Mouse (Mus musculus) small intestine, adult 2 months (tissue): ENCODE measurements around the gene Ctnnd1. TPM values are rescaled to one million over a fixed set of nuclear protein-coding genes. Genes with fewer than 3 reads are reported as not detected.

ENCODE experiments used
- H3K27ac ChIP-seq: fragments of 200-500 bp; 2 replicates; pipeline ENCODE4 v1.5.1; 2012; ENCODE audit warnings: low read depth, low read length, control low read depth, inconsistent platforms; ENCODE audit not compliant: insufficient read depth
- H3K27me3 ChIP-seq: fragments of 200-500 bp; 2 replicates; pipeline ENCODE4 v1.6.1; 2012; ENCODE audit warnings: mild to moderate bottlenecking, moderate library complexity, low read length, inconsistent platforms; ENCODE audit not compliant: control insufficient read depth, insufficient read depth
- H3K36me3 ChIP-seq: fragments of 200-500 bp; 2 replicates; pipeline ENCODE4 v1.6.1; 2012; ENCODE audit warnings: mild to moderate bottlenecking, low read length, control low read depth, inconsistent platforms; ENCODE audit not compliant: control insufficient read depth, insufficient read depth
- H3K4me1 ChIP-seq: fragments of 200-500 bp; 2 replicates; pipeline ENCODE4 v1.6.1; 2012; ENCODE audit warnings: low read length, inconsistent platforms, mixed read lengths; ENCODE audit not compliant: control insufficient read depth, insufficient read depth, insufficient read length
- H3K4me3 ChIP-seq: fragments of 200-500 bp; 2 replicates; pipeline ENCODE4 v1.5.1; 2012; ENCODE audit warnings: low read depth, mild to moderate bottlenecking, control low read depth, inconsistent platforms, low read length, moderate library complexity
- CTCF ChIP-seq: fragments of 200-500 bp; IDR thresholded peaks from 2 replicates; pipeline ENCODE4 v1.5.1; 2012; ENCODE audit warnings: low read depth, mild to moderate bottlenecking, control low read depth, inconsistent platforms, low read length, moderate library complexity, mixed read lengths; ENCODE audit not compliant: insufficient replicate concordance, insufficient read length; ENCODE audit errors: extremely low read depth
- POLR2A ChIP-seq: fragments of 200-500 bp; IDR thresholded peaks from 2 replicates; pipeline ENCODE4 v1.6.1; 2012; ENCODE audit warnings: low read depth, mild to moderate bottlenecking, control low read depth, inconsistent platforms, low read length, moderate library complexity
- WGBS: fragments of 180-500 bp; shearing (Covaris S2); methylation state at CpG from one replicate; pipeline ENCODE4 v1.1.7; 2018; 5-methylcytosine and 5-hydroxymethylcytosine counted together
- polyA plus RNA-seq: library from polyadenylated mRNA; depleted of rRNA; stranded (reverse); fragments of >200 nt; gene quantifications from 2 replicates; pipeline ENCODE4 v1.2.3, GENCODE M21; 2012; rRNA removed

Gene Ctnnd1
- polyA plus RNA-seq, result 29.0 and 80.2 TPM in 2 replicates

DNA sequence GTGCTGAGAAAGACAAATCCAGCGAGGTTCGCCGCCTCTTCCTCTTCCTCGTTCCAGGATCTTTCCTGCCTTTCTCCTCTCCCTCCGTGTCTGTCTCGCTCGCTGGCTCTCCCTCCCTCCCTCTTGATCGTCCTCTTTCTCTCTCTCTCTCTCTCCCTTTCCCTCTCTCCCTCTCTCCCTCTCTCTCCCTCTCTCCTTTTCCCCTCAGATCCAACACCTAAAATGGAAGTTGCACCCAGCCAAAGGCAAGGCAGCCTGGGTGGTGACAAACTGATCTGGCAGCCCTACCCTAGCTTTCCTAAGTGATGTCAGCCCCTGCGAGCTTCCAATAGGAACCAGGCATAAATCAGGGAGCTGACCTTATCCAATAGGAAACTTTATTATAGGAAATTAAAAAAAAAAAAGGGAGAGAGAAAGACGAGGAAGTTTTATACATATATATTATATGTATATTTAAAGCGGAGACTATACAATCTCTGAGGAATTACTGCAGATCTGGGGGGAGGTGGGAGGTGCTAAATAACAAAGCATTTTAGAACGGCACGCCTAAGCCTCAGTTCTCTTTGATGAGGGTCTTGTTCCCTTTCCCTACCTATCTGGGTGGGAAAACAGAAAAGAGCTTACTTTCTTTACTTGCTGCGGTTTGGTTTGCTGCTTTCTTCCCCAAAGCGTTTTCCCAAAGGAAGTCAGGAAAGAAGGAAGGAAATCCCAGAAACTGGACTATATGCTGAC, at the start of gene Ctnnd1:
Gene Ctnnd1 (minus strand): TSS at position 302 of the 732 bp plus-strand sequence.
- 2% methylated on average over 15 of the region's 15 CpGs for WGBS
- H3K4me3 ChIP-seq, result peak within 1 kb of the TSS; percentile 93
- H3K27ac ChIP-seq, result peak within 1 kb of the TSS; percentile 100
- TF ChIP-seq CTCF, result no peak
- peak; percentile 86; the same call in 1 of the 2 replicates for TF ChIP-seq POLR2A
- no peaks in the 10 kb centered on the region for H3K27me3 ChIP-seq
- 0 out of 2 replicates have a peak, but pooled peaks cover 3% of the 10 kb centered on the region for H3K36me3 ChIP-seq
- peaks cover 8% of the 10 kb centered on the region for H3K4me1 ChIP-seq

DNA sequence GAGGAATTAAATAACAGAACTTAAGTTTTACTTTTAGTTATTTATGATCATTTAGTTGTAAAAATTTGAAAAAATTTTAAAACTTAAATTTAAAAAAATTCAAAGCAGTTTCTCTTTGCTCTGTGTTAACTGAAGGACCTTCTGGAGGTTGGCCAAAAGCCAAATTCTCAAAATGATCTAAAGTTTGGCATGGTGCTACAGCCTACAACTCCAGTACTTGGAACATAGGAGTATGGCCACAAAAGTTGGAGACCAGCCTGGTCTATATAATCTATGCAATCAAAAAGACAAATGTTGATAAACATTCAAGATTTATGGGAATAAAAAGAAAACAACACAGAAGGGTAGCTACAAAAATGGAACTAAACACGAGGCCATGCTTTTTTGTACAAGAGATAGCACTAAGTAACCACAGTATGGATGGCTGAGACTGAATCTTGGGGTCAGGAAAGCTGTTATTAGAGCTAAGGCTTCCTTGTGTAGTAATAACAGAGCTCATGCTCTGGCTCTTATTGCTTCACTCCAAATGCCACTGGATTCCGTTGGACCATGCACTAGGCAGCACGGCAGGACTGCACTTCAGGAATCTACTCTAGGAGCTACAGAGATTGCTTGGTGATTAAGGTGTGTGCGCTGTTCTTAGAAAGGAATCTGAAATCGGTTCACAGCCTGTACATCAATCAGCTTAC, 44.6 kb upstream of the Ctnnd1 start:
- no peak overlapping the region for H3K27ac ChIP-seq
- H3K4me3 ChIP-seq, result no peak overlapping the region
- 82% methylated on average over 5 of the region's 5 CpGs for WGBS
- no peaks in the 10 kb centered on the region for H3K4me1 ChIP-seq
- no peaks in the 10 kb centered on the region for H3K27me3 ChIP-seq
- peaks cover 58% of the 10 kb centered on the region for H3K36me3 ChIP-seq
- TF ChIP-seq CTCF (no peak), POLR2A (no peak)

DNA sequence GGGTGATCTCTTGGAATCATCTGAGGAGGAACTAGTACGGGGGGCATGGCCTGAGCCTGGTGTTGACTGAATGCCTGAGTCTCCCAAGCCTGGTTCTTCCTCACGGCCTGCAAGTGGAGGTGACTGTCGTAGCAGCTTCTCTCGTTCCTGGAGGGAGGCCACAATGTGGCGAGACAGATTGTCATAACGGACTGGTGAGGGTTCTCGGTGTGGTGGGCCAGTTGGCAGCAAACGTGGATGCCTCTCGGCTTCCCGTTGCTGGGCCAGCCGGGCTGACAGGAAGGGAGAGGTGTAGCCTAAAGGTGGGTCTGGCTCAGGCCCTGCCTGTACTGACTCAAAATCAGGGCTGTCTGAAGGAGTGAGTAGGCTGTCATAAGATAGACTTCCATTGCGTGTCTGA, 39.5 kb upstream of the Ctnnd1 start:
- H3K27me3 ChIP-seq, result no peaks in the 10 kb centered on the region
- peaks cover 72% of the 10 kb centered on the region for H3K36me3 ChIP-seq
- no peaks in the 10 kb centered on the region for H3K4me1 ChIP-seq
- TF ChIP-seq CTCF (no peak), POLR2A (no peak)
- no peak overlapping the region for H3K27ac ChIP-seq
- no peak overlapping the region for H3K4me3 ChIP-seq
- 89% methylated on average over 12 of the region's 12 CpGs for WGBS

- WGBS, result 79% methylated on average over 2 of the region's 2 CpGs
- TF ChIP-seq POLR2A (no peak), CTCF (no peak)
- Histone ChIP-seq H3K36me3 (peaks cover 61% of the 10 kb centered on the region), H3K4me3 (no peak overlapping the region), H3K27me3 (no peaks in the 10 kb centered on the region), H3K27ac (no peak overlapping the region), H3K4me1 (no peaks in the 10 kb centered on the region)
Measured at GRCm38 (mm10) chr2:84688080-84688844, 37.7 kb upstream of the Ctnnd1 start.

DNA sequence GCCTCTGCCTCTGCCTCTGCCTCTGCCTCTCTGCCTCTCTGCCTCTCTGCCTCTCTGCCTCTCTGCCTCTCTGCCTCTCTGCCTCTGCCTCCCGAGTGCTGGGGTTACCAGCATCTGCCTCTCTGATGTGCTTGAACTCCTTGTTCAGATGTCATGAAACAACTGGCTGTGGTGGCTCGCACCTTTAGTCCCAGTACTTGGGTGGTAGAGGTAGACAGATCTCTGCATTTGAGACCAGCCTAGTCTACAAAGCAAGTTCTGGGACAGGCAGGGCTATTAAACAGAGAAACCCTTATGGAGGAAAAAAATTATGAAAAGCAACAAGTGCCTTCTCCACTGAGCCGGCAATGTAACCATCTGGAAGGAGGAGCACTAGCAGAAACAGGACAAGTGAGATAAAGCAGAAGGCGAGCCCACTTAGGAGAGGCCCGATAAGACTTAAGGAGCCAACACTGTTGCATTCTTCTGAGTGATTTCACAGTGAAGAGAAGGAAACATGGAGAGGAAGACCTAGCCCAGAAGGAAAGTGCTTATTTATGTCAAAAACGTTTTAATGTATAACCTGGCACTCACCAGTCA, 32.1 kb upstream of the Ctnnd1 start:
- TF ChIP-seq POLR2A (no peak), CTCF (no peak)
- Histone ChIP-seq H3K27ac (no peak overlapping the region), H3K27me3 (no peaks in the 10 kb centered on the region), H3K36me3 (peaks cover 23% of the 10 kb centered on the region), H3K4me3 (no peak overlapping the region), H3K4me1 (no peaks in the 10 kb centered on the region)
- WGBS, result 42% methylated on average over 6 of the region's 6 CpGs

GRCm38 (mm10) chr2:84679016-84679415, 28.5 kb upstream of the Ctnnd1 start, which contains the start of gene Tmx2:
Gene Tmx2 (minus strand): TSS chr2:84679140.
- no peak within 1 kb of the TSS for H3K27ac ChIP-seq
- TF ChIP-seq CTCF, result no peak
- no peaks in the 10 kb centered on the region for H3K27me3 ChIP-seq
- H3K4me3 ChIP-seq, result peak within 1 kb of the TSS; percentile 76
- 10% methylated on average over 8 of the region's 8 CpGs for WGBS
- no peaks in the 10 kb centered on the region for H3K4me1 ChIP-seq
- peaks cover 18% of the 10 kb centered on the region for H3K36me3 ChIP-seq
